Mouse (Mus musculus): ENCODE measurements around the gene Ggt1.
A peak's percentile ranks its signal among the peaks of the same experiment; 100 is the strongest.

Gene Ggt1

GRCm38 (mm10) chr10:75632633-75633032, 71.2 kb downstream of the Ggt1 start:
- DNase-seq (ENCODE audit: low spot score in 2 of 2), result peak in 1 of 2 experiments; percentile 10

- no peak for DNase-seq (ENCODE audit: low spot score in 2 of 2)
These were observed 71.6 kb downstream of the Ggt1 start for GRCm38 (mm10) chr10:75633048-75633447.

- peak in 1 of 2 experiments; percentile 13 for DNase-seq (ENCODE audit: low spot score in 2 of 2)
These were observed 72.3 kb downstream of the Ggt1 start for GRCm38 (mm10) chr10:75633576-75634139.

GRCm38 (mm10) chr10:75634610-75635009, 73.2 kb downstream of the Ggt1 start:
- no peak for DNase-seq (ENCODE audit: low spot score in 2 of 2)

- DNase-seq (ENCODE audit: low spot score in 2 of 2), result no peak
These were observed 73.8 kb downstream of the Ggt1 start for GRCm38 (mm10) chr10:75635019-75635692.

- DNase-seq (ENCODE audit: low spot score in 2 of 2), result peak; percentile 87 to 89
These were observed 74.3 kb downstream of the Ggt1 start for GRCm38 (mm10) chr10:75635693-75636055.
